Mouse (Mus musculus) embryonic facial prominence, embryonic 15.5 days (tissue): ENCODE measurements around the gene Ucp2. TPM values are rescaled to one million over a fixed set of nuclear protein-coding genes. Genes with fewer than 3 reads are reported as not detected.
"Not testable (repeated sequence)": the region's sequence is repeated elsewhere in the genome, so short reads cannot be mapped to it uniquely, and the experiment has no call there.

ENCODE experiments used
- ATAC-seq: fragments of 200-750 bp; cut with Nextera tagmentation; 2 replicates; pipeline ENCODE4 v1.8.0; 2017; ENCODE audit warnings: low read depth, moderate TSS enrichment; ENCODE audit not compliant: insufficient number of reproducible peaks, low FRiP score, low TSS enrichment
- H3K27ac ChIP-seq: fragments of 300-500 bp; sonication (generic); replicated peaks from 2 replicates; pipeline ENCODE4 v1.5.1; 2015; ENCODE audit warnings: mild to moderate bottlenecking, inconsistent platforms
- H3K27me3 ChIP-seq: fragments of 300-500 bp; sonication (generic); 2 replicates; pipeline ENCODE4 v1.6.1; 2015; ENCODE audit warnings: inconsistent platforms
- H3K36me3 ChIP-seq: fragments of 300-500 bp; sonication (generic); 2 replicates; pipeline ENCODE4 v1.6.1; 2015; ENCODE audit warnings: mild to moderate bottlenecking, inconsistent platforms
- H3K4me1 ChIP-seq: fragments of 300-500 bp; sonication (generic); 2 replicates; pipeline ENCODE4 v1.6.1; 2015; ENCODE audit warnings: inconsistent platforms
- H3K4me2 ChIP-seq: fragments of 300-500 bp; sonication (generic); replicated peaks from 2 replicates; pipeline ENCODE4 v1.6.1; 2015; ENCODE audit warnings: mild to moderate bottlenecking, inconsistent platforms
- H3K4me3 ChIP-seq: fragments of 300-500 bp; sonication (generic); replicated peaks from 2 replicates; pipeline ENCODE4 v1.5.1; 2015; ENCODE audit warnings: mild to moderate bottlenecking, inconsistent platforms
- H3K9ac ChIP-seq: fragments of 300-500 bp; sonication (generic); 2 replicates; pipeline ENCODE4 v1.6.1; 2015; ENCODE audit warnings: inconsistent platforms
- H3K9me3 ChIP-seq: fragments of 300-500 bp; sonication (generic); replicated peaks from 2 replicates; pipeline ENCODE4 v1.6.1; 2016; ENCODE audit warnings: inconsistent platforms
- whole genome bisulfite sequencing: fragments of 180-500 bp; shearing (Covaris S2); methylation state at CpG from one replicate; pipeline ENCODE4 v1.1.7; 2015; 5-methylcytosine and 5-hydroxymethylcytosine counted together
- polyA plus RNA-seq: library from polyadenylated mRNA; unstranded; fragments of >200 nt; fragmentation: Nextera tagmentation; extraction: Ambion mirVana; gene quantifications from 2 replicates; pipeline ENCODE4 v1.2.1, GENCODE M21; 2015

Gene Ucp2
- polyA plus RNA-seq, 1 experiment from 2014 or later = 228 TPM

DNA sequence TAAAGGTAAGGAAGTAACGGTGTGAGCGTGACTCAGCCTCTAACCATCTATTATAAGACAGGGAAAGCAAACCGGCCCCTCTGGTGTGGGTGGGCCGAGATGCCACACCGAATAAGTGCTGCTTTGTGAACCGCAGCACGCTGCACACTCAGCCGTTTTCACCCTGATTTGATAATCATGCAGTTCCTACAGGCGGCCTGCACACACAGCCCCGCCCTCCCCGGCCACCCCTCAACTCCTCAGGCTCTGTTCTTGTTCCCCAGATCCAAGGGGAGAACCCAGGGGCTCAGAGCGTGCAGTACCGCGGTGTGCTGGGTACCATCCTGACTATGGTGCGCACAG lies 13.3 kb upstream of the Ucp2 start:
- H3K36me3 ChIP-seq = no peaks in the 10 kb centered on the region
- H3K9me3 ChIP-seq = no peaks in the 10 kb centered on the region
- no peaks in the 10 kb centered on the region for H3K27me3 ChIP-seq
- 65% methylated on average over 15 of the region's 15 CpGs for WGBS
- no peak overlapping the region for H3K4me2 ChIP-seq
- 0 out of 2 replicates have a peak, but pooled peaks have one; percentile 25 for ATAC-seq
- no peak overlapping the region for H3K9ac ChIP-seq
- H3K27ac ChIP-seq = no peak overlapping the region
- no peak overlapping the region for H3K4me3 ChIP-seq
- H3K4me1 ChIP-seq = peaks cover under 1% of the 10 kb centered on the region; the same call in 1 of the 2 replicates

DNA sequence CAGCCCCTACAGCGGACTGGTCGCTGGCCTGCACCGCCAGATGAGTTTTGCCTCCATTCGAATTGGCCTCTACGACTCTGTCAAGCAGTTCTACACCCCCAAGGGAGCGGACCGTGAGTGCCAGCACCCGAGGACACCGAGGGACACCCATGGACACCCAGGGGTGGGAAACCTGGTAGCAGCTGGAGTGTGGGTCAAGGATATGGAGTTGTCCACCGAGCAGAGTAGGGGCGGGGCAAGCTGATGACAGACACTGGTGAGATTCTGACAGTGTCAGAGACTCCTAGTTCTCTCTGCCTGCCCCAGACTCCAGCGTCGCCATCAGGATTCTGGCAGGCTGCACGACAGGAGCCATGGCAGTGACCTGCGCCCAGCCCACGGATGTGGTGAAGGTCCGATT lies 13.0 kb upstream of the Ucp2 start:
- H3K4me2 ChIP-seq = no peak overlapping the region
- H3K9me3 ChIP-seq = no peaks in the 10 kb centered on the region
- no peak overlapping the region for H3K9ac ChIP-seq
- ATAC-seq = peak; percentile 25; the same call in 1 of the 2 replicates
- no peaks in the 10 kb centered on the region for H3K27me3 ChIP-seq
- no peaks in the 10 kb centered on the region; the same call in 1 of the 2 replicates for H3K4me1 ChIP-seq
- no peaks in the 10 kb centered on the region for H3K36me3 ChIP-seq
- no peak overlapping the region for H3K4me3 ChIP-seq
- 82% methylated on average over 17 of the region's 17 CpGs for WGBS
- H3K27ac ChIP-seq = no peak overlapping the region

DNA sequence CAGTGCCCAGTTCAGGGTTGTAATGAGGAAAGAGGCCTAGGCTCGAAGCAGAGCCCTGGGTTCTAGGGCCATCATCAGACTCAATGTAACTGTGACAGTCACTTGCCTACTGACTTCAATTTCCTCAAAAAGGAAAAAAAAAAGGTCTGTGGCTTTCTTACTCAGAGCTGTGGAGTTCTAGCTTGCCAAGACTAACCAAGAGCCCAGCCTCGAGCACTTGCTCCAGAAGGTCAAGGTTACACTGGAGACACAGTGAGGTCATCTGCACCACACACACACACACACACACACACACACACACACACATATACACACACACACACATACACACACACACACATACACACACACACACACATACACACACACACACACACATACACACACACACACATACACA lies 11.1 kb upstream of the Ucp2 start:
- WGBS = 74% methylated on average over 2 of the region's 2 CpGs

DNA sequence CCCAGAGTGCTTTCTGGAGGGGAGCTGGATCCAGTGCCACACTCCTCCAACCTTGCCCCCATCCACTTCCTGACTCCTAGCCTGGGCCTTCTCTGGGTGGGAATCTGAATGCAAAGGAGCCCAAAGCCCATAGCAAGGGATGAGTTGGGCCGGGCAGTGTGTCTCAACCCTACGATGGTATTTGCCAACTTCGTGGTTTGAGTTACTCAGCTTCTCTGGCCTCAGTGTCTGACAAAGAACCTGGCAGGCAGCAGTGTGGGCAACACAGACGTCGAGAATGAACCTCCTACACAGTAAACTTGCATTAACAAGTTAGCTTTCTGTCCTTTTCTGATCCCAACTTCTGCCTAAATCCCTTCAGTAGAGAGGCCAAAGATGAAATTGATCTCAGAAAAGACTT lies 8.6 kb upstream of the Ucp2 start:
- Histone ChIP-seq H3K4me2 (no peak overlapping the region), H3K9me3 (no peaks in the 10 kb centered on the region), H3K4me1 (no peaks in the 10 kb centered on the region; the same call in 1 of the 2 replicates), H3K27me3 (no peaks in the 10 kb centered on the region), H3K36me3 (no peaks in the 10 kb centered on the region), H3K4me3 (no peak overlapping the region), H3K9ac (no peak overlapping the region), H3K27ac (no peak overlapping the region)
- 61% methylated on average over 5 of the region's 5 CpGs for WGBS
- ATAC-seq = no peak

More for the DNA sequence above, 11.1 kb upstream of the Ucp2 start:
- H3K4me3 ChIP-seq, H3K36me3 ChIP-seq, H3K4me2 ChIP-seq, H3K9me3 ChIP-seq, H3K4me1 ChIP-seq, ATAC-seq, H3K9ac ChIP-seq, H3K27me3 ChIP-seq, H3K27ac ChIP-seq: not testable (repeated sequence)

DNA sequence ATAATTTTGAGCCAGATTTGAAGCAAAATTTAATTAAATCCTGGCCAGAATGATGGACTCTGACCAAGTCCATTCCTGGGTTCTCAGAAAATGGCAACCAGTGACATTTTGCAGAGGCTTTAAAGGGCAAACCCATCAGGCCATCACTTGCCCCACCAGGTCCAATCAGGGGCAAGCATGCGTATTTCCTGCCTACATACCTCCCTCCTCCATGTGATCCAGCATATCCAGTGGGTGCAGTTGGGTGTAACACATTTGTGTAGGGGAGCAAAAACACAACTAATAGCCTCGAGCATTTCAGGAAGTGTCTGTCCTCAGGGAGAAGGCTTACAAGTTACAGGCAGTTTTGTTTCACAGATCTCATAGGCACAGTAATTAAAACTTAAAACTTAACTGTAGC lies 5.8 kb upstream of the Ucp2 start:
- H3K27ac ChIP-seq = no peak overlapping the region
- H3K4me3 ChIP-seq = no peak overlapping the region
- no peak overlapping the region for H3K4me2 ChIP-seq
- H3K4me1 ChIP-seq = peaks cover under 1% of the 10 kb centered on the region; the same call in 1 of the 2 replicates
- H3K9ac ChIP-seq = no peak overlapping the region
- ATAC-seq = no peak
- no peaks in the 10 kb centered on the region for H3K36me3 ChIP-seq
- H3K27me3 ChIP-seq = no peaks in the 10 kb centered on the region
- H3K9me3 ChIP-seq = no peaks in the 10 kb centered on the region
- 61% methylated on average over 2 of the region's 2 CpGs for WGBS

DNA sequence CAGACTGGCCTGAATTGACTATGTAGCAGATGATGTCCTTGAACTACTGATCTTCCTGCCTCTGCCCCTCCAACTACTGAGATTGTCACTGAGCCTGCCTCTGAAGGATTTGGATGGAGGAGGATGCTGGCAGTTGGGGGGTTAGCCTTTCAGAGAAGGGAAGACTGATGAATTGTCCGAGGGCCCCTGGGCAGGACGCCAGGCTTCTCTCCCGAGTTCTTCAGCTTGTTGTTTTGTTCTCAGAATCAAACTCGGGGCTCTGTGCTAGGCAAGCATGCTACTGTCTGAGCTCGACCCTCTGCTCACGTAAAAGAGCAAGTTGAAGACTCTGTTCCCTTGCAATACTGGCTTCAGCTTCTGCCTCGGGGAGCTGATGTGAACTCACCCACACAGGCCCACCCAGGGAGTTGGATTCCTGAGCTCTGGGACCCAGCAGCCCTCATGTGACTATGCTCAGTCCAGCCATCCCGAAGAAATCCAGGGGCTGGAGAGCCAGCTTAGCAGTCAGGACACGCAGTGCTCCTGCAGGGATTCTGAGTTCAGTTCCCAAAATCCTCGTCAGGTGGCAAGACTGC lies 4.6 kb upstream of the Ucp2 start:
- Histone ChIP-seq H3K36me3 (no peaks in the 10 kb centered on the region), H3K4me2 (no peak overlapping the region), H3K4me1 (peaks cover 13% of the 10 kb centered on the region), H3K27me3 (0 out of 2 replicates have a peak, but pooled peaks cover 2% of the 10 kb centered on the region), H3K9ac (no peak overlapping the region), H3K27ac (no peak overlapping the region), H3K9me3 (no peaks in the 10 kb centered on the region), H3K4me3 (no peak overlapping the region)
- 28% methylated on average over 10 of the region's 10 CpGs for WGBS
- no peak for ATAC-seq

DNA sequence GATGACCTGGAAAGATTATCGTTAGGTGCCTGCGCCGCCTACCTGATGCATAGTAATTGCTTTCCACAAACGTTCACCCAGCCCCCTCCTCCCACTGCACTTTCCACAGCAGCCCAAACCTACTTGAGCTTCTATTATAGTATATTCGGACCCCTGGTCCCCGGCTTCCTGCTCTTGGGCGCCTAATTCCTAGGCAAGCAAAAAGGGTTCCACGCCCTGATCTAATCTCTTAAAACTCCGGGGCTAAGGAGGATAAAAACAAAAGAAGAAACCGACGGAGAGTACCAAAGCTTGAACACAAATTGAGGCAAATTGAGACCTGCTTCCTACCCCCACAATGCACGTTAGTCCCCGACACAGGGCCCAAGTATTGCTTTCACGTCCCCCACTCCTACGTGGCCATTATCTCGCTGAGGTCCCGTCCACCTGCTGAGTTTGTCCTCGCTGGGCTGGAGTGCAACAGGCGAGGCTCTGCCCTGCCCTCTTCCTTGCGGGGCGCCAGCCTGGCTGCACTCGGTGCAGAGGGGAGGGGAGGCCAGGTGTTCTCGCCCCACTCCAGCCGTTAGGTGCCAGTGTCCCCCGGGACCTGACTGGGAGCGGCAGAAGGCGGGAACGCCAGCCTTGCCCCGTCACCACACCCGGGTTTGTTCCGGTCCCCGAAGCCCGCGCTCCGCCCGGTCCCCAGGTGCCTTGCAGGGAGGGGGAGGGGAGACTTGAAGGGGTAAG lies 583 bp upstream of the Ucp2 start:
- Histone ChIP-seq H3K27ac (peak overlapping the region; percentile 56), H3K9ac (peak overlapping the region; percentile 13; the same call in 1 of the 2 replicates), H3K4me3 (peak overlapping the region; percentile 52), H3K27me3 (0 out of 2 replicates have a peak, but pooled peaks cover 2% of the 10 kb centered on the region), H3K36me3 (peaks cover 8% of the 10 kb centered on the region; the same call in 1 of the 2 replicates), H3K4me1 (peaks cover 46% of the 10 kb centered on the region), H3K9me3 (no peaks in the 10 kb centered on the region), H3K4me2 (peak overlapping the region; percentile 93)
- WGBS = 3% methylated on average over 35 of the region's 36 CpGs
- peak; percentile 61 for ATAC-seq

DNA sequence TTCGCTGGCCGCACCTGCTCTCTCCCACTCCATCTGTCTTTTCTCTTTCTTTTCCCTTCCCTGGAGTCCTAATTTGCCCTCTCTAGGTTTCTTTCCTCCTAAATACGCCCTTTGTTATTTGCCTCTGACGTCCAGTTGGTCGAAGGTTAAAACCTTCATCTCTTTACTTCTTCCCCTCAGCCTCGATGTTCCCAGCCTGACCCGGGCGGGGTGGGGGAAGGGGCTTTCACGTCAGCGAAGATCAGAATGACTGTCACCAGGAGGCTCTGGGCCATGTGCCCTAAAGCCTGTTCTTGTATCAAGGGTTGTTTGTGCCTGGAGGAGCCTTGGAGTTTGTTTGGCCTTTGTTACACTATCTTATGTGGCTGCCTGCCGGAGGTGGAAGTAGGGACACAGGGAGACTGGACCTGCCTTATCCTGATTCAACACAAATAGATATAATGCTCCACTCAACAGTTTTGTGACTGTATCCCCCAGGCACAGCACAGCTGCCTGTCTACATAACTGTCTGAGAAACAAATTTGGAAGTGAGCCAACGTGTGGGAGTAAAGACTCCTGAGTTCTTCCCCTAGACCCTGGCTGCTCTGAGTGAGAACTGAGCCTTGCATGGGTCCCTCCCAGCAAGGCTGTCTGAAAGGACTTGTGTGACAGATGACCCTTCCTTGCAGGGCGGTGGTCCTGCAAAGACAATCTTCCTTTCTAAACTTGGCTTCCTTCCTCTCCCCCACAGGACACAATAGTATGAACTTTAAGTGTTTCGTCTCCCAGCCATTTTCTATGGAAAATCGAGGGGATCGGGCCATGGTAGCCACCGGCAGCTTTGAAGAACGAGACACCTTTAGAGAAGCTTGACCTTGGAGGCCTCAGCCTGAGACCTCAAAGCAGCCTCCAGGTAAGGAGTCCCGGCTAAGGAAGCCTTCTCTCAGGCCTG lies 612 bp downstream of the Ucp2 start:
- H3K9ac ChIP-seq = 0 out of 2 replicates have a peak overlapping the region, but pooled peaks have one; percentile 1
- WGBS = 32% methylated on average over 19 of the region's 19 CpGs
- H3K36me3 ChIP-seq = peaks cover 19% of the 10 kb centered on the region; the same call in 1 of the 2 replicates
- peak overlapping the region; percentile 56 for H3K27ac ChIP-seq
- no peak for ATAC-seq
- peak overlapping the region; percentile 93 for H3K4me2 ChIP-seq
- no peaks in the 10 kb centered on the region for H3K9me3 ChIP-seq
- 0 out of 2 replicates have a peak, but pooled peaks cover 2% of the 10 kb centered on the region for H3K27me3 ChIP-seq
- H3K4me3 ChIP-seq = peak overlapping the region; percentile 52
- peaks cover 46% of the 10 kb centered on the region for H3K4me1 ChIP-seq

DNA sequence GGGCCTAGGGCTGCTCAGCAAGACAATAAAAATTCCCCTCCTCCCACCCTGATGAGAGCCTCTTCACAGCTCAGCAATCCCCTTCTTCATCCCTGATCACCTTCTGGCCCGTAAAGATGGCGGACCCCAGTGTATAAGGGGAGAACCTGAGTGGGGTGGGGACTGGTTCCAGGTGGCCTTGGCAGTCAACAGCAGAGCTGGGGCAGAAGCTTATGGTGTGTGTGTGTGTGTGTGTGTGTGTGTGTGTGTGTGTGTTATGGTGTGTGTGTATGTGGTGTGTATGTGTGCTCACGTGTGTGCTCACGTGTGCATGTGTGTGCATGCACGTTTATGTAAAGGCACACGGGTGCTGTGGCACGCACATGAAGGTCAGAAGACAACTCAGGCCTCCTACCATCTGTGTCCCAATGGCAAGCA lies 1.3 kb downstream of the Ucp2 start:
- Histone ChIP-seq H3K9me3 (no peaks in the 10 kb centered on the region), H3K36me3 (peaks cover 22% of the 10 kb centered on the region; the same call in 1 of the 2 replicates), H3K4me2 (peak overlapping the region; percentile 93), H3K27ac (peak overlapping the region; percentile 56; the same call in 1 of the 2 replicates), H3K4me1 (peaks cover 46% of the 10 kb centered on the region), H3K9ac (0 out of 2 replicates have a peak overlapping the region, but pooled peaks have one; percentile 1), H3K4me3 (peak overlapping the region; percentile 52), H3K27me3 (0 out of 2 replicates have a peak, but pooled peaks cover 2% of the 10 kb centered on the region)
- 81% methylated on average over 7 of the region's 7 CpGs for WGBS
- ATAC-seq = no peak

DNA sequence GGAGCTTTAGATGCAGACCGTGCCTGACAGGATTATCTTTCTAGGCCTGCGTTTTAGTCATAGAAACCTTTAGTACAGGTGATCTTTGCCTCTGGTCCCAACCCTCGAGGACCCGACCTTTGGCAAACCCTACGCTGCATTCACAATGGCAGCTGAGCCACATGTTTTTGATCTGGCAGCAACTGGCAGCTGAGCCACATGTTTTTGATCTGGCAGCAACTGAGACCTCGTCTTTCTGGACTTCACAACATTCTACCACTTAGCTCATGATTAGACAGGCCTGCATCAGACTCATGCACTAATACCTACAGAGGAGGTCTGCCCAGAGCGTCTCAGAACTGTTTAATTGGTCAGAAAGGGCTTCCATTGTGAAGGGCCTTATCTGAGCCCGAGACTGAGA lies 1.9 kb downstream of the Ucp2 start:
- Histone ChIP-seq H3K9me3 (no peaks in the 10 kb centered on the region), H3K4me1 (peaks cover 46% of the 10 kb centered on the region), H3K9ac (peak overlapping the region; percentile 10; the same call in 1 of the 2 replicates), H3K27me3 (0 out of 2 replicates have a peak, but pooled peaks cover 2% of the 10 kb centered on the region), H3K27ac (peak overlapping the region; percentile 56), H3K4me3 (peak overlapping the region; percentile 52), H3K4me2 (peak overlapping the region; percentile 93), H3K36me3 (peaks cover 28% of the 10 kb centered on the region; the same call in 1 of the 2 replicates)
- 15% methylated on average over 8 of the region's 8 CpGs for WGBS
- ATAC-seq = no peak
